Mouse (Mus musculus) cerebellum, adult 2 months (tissue): ENCODE measurements around the gene Hif3a. TPM values are rescaled to one million over a fixed set of nuclear protein-coding genes. Genes with fewer than 3 reads are reported as not detected.

Experiments used
- DNase-seq, 2 experiments: peaks; one replicate each; pipeline ENCODE4 v3.0.0; 2021
- H3K27ac ChIP-seq: fragments of 200-500 bp; 2 replicates; pipeline ENCODE4 v1.5.1; 2012; ENCODE audit warnings: low read length, control low read depth, inconsistent platforms; ENCODE audit not compliant: insufficient read depth
- H3K27me3 ChIP-seq: fragments of 200-500 bp; 2 replicates; pipeline ENCODE4 v1.6.1; 2012; ENCODE audit warnings: inconsistent platforms, mild to moderate bottlenecking, low read length, moderate library complexity; ENCODE audit not compliant: control insufficient read depth, insufficient read depth
- H3K4me1 ChIP-seq: fragments of 200-500 bp; 2 replicates; pipeline ENCODE4 v1.6.1; 2011; ENCODE audit warnings: low read length; ENCODE audit not compliant: control insufficient read depth, insufficient read depth
- H3K4me3 ChIP-seq: fragments of 200-500 bp; replicated peaks from 2 replicates; pipeline ENCODE3; 2011; ENCODE audit warnings: mild to moderate bottlenecking, low read depth, low read length, control low read depth; ENCODE audit not compliant: insufficient read depth
- CTCF ChIP-seq: fragments of 200-500 bp; IDR thresholded peaks from 2 replicates; pipeline ENCODE4 v1.5.1; 2011; ENCODE audit warnings: low read depth, mild to moderate bottlenecking, control low read depth, low read length, moderate library complexity, borderline replicate concordance; ENCODE audit not compliant: insufficient read depth
- POLR2A ChIP-seq: fragments of 200-500 bp; IDR thresholded peaks from 2 replicates; pipeline ENCODE4 v1.6.1; 2011; ENCODE audit warnings: low read length, control low read depth, borderline replicate concordance; ENCODE audit not compliant: insufficient read depth
- whole genome bisulfite sequencing: fragments of 180-500 bp; shearing (Covaris S2); methylation state at CpG from one replicate; pipeline ENCODE4 v1.1.7; 2018; 5-methylcytosine and 5-hydroxymethylcytosine counted together
- polyA plus RNA-seq: library from polyadenylated mRNA; depleted of rRNA; stranded (reverse); fragments of >200 nt; gene quantifications from 2 replicates; pipeline ENCODE4 v1.2.3, GENCODE M21; 2012

Gene Hif3a
- polyA plus RNA-seq, 1 experiment, result 2.1 TPM

DNA sequence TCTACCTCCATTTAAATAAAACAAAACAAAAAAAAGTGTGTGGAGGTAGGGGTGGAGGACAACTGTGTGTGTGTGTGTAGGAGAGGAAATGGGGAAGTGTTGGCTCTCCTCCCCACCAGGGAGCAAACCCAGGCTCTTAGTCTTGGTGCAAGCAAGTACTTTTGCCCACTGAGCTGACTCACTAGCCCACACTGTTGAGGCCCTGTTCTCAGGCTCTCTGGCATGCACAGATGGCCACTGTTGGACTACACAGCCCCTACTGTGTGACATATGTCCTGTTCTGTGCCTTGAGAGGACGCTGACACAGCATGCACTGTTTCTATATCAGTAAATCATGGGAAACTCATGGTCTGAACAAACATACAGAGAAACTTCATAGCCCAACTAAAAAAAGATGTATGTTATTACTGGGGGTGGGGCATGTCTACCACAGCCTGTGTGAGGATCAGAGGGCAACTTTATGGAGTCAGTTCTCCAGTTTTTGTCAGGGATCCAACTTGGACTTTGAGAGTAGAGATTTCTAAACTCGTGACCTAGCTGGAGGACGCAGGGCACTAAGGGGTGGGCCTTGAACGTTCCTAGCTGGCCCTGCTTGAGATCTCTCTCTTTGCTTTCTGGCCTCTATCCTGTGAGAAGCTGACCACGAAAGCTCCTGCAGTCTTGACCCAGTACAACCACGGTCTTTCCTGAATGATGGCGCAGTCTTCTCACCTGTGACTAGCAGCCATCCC lies 58.8 kb downstream of the Hif3a start:
- Histone ChIP-seq H3K27ac (peak overlapping the region; percentile 93), H3K27me3 (no peaks in the 10 kb centered on the region), H3K4me3 (no peak overlapping the region), H3K4me1 (peaks cover 62% of the 10 kb centered on the region)
- 7% methylated on average over 7 of the region's 7 CpGs for WGBS
- TF ChIP-seq CTCF, result no peak
- TF ChIP-seq POLR2A, result 0 out of 2 replicates have a peak, but pooled peaks have one; percentile 2
- DNase-seq, result peak; percentile 83 to 92

DNA sequence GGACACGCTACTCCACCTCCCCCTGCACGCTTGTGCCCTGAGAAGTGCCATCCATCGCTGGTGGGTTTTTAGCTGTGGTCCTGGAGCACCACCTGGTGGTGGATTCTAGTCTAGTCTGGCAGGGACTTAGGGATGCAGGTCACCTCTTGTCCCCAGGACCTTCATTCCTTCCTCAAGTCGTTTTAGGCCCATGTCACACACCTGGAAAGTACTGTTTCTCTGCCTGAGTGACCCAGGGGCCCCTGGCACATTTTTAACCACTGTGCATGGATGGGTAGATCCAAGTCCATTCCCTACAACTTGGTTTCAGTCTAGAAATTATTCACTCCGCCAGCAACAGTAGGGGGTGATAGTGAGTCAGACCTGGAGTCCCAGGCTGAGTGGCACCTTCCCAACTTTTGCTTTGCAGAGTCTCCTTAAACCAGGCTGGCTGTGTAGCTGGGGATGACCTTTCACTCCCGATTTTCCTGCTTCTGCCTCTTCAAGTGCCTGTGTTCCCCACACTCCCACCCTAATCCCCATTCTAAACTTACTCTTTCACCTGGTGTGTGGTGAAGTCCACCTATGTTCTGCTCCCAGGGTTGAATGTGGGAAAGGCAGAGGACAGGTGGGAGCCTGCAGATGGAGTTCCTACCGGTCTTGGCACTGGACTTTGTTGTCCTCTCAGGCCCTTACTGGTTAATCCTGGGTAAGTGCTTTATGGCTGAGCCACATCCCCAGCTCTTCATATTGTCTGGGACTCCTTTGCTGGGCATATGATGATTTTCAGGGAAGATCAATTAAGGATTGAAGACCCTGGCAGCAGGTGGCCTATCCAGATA lies 59.6 kb downstream of the Hif3a start:
- peak overlapping the region; percentile 93 for H3K27ac ChIP-seq
- H3K27me3 ChIP-seq, result no peaks in the 10 kb centered on the region
- WGBS, result under 1% methylated on average over 7 of the region's 7 CpGs
- peaks cover 57% of the 10 kb centered on the region for H3K4me1 ChIP-seq
- TF ChIP-seq POLR2A (no peak), CTCF (peak; percentile 97)
- H3K4me3 ChIP-seq, result no peak overlapping the region
- DNase-seq, result peak; percentile 90

DNA sequence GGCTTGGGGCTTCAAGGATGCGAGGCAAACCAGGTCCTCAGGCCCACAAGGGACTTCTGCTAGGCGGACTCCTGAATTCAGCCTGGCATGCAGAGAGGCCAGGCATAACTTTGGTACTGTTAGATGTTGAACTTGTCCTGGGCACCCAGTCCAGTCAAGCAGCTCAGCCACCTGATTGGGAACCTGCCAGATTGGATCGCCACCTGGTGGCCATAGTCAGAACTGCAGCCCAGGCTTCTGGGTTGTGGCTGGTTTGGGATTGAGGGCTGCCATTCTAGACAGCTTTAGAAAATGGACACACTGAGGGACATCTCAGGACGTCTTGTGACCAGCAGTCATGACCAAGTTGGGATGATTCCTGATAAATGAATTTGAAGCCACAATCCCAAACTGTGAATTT lies 62.6 kb downstream of the Hif3a start:
- Histone ChIP-seq H3K4me3 (no peak overlapping the region), H3K27ac (no peak overlapping the region), H3K27me3 (no peaks in the 10 kb centered on the region), H3K4me1 (peaks cover 37% of the 10 kb centered on the region)
- WGBS, result 19% methylated on average over 4 of the region's 4 CpGs
- peak; percentile 86 to 96 for DNase-seq
- TF ChIP-seq CTCF, result peak; percentile 98
- TF ChIP-seq POLR2A, result no peak

DNA sequence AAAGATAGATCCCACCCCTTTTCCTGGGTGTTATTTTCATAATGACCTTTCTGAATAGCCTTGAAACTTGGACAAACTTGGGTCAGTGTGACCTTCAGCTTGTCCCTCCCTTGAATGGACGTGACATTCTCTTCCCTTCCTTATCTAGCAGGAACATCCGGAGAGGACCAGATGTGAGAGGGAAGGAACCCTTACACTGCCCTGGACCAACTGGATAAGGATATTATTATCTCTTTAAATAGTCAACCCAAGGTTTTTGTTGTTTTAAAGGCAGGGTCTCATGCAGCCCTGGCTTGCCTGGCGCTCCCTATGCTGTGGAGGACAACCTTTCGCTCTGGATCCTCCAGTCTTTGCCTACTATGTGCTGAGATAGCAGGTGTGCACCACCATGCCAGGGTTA lies 63.0 kb downstream of the Hif3a start:
- H3K27ac ChIP-seq, result no peak overlapping the region
- TF ChIP-seq CTCF, result no peak
- no peak for TF ChIP-seq POLR2A
- no peak for DNase-seq
- H3K4me3 ChIP-seq, result no peak overlapping the region
- no peaks in the 10 kb centered on the region for H3K27me3 ChIP-seq
- WGBS, result 61% methylated on average over 4 of the region's 4 CpGs
- peaks cover 34% of the 10 kb centered on the region for H3K4me1 ChIP-seq

DNA sequence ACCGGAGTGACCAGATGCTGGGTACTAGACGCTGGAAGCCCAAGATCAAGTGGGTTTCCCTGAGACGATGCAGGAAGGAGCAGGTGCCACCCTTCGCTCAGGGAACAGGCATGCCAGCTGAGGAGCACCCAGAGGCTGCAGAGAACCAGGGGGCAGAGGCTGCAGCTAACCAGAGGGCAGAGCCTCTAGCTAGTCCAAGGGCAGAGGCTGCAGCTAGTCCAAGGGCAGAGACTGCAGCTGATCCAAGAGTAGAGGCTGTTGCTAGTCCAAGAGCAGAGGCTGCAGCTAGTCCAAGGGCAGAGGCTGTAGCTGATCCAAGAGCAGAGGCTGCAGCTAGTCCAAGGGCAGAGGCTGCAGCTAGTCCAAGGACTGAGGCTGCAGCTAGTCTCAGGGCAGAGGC lies 66.9 kb downstream of the Hif3a start:
- DNase-seq, result no peak
- Histone ChIP-seq H3K4me1 (peaks cover 7% of the 10 kb centered on the region), H3K27me3 (no peaks in the 10 kb centered on the region), H3K4me3 (no peak overlapping the region), H3K27ac (no peak overlapping the region)
- no peak for TF ChIP-seq POLR2A
- TF ChIP-seq CTCF, result no peak
- 53% methylated on average over 4 of the region's 4 CpGs for WGBS

DNA sequence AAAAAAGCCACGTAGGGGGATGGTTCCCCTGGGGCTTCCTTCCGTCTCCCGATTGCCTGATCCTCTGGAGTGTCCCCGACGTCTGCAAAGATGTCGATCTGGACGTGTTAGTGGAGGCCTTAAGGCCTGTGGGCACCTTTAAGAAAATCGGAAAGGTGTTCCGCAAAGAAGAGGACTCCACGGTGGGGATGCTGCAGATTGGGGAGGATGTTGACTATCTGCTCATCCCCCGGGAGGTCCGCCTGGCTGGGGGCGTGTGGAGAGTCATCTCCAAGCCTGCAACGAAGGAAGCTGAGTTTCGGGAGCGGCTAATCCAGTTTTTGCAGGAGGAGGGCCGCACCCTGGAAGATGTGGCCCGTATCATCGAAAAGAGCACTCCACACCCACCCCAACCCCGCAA lies 67.8 kb downstream of the Hif3a start:
- Histone ChIP-seq H3K4me1 (peaks cover 7% of the 10 kb centered on the region), H3K4me3 (no peak overlapping the region), H3K27me3 (no peaks in the 10 kb centered on the region), H3K27ac (no peak overlapping the region)
- 57% methylated on average over 20 of the region's 20 CpGs for WGBS
- no peak for DNase-seq
- TF ChIP-seq POLR2A, result no peak
- TF ChIP-seq CTCF, result no peak

DNA sequence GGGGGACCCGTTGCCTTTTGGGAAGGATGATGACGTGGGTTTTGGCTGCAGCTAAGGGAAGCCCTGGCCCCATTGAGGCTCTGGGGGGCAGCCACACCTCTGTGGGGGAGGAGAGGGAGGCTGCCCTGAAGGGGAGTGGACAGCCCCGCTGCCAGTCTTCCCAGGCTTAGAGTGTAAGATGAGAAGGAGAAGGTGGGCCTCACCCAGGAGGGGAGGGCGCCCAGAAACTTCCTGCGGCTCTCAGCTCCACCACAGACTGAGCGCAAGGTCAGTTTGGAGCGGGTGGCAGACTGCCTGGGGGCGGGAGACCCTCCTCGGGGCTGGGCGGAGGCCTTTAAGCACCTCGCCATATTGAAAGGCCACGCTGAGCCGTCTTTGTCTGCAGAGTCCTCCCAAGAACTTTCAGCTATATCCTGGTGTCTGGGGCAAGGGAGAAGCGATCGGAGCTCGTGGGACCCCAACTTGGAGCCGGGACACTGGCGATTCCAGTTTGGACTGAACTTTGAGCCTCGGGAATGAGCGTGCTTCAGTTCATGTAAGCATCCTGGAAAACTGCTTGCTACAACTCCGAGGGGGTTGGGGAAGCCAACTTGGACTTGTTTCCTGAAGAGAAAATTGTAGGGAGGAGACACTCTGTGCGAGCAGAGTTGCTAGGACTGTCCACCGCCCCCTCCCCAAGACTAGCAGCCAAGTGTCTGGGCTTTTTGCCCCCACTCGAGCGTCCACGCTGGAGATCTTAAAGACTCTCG lies 68.4 kb downstream of the Hif3a start:
- 47% methylated on average over 27 of the region's 27 CpGs for WGBS
- Histone ChIP-seq H3K27me3 (no peaks in the 10 kb centered on the region), H3K27ac (no peak overlapping the region), H3K4me1 (peaks cover 7% of the 10 kb centered on the region), H3K4me3 (no peak overlapping the region)
- TF ChIP-seq POLR2A, result no peak
- no peak for TF ChIP-seq CTCF
- DNase-seq, result no peak
